Mouse (Mus musculus): ENCODE data around the gene 6030445D17Rik. TPM values are rescaled to one million over a fixed set of nuclear protein-coding genes. Genes with fewer than 3 reads are reported as not detected.

6030445D17Rik gene
- polyA plus RNA-seq, 1 experiment: 0.16 TPM

DNA sequence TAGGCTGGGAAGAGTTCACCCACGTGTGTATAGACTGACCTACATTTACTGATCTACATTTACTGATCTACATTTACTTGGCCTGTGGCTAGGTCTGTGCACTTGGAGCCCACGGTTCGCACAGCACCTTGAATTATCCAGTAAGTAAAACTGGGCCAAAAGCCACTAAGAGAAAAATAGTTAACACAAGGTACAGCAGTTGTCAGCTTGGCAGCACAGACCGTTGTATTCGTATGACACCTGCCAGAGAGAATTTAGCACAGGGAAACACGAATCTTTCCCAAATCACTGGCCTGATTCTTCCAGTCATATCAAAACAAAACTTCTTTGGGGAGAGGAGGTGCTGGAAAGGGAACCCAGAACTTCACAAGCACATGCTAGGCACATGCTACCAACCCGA is 3.8 kb upstream of the 6030445D17Rik start:
- TF ChIP-seq POLR2A (IDR thresholded peaks at IDR 0.05; ENCODE audit: low read depth, low read length) (no peak), CTCF (IDR thresholded peaks at IDR 0.05; ENCODE audit: extremely low read depth, insufficient read depth, insufficient read length, insufficient replicate concordance) (no peak)
- no peak for DNase-seq (ENCODE audit: low read depth in 1 of 2, low spot score in 2 of 2)
- no peak overlapping the region for H3K4me3 ChIP-seq (ENCODE audit: extremely low read depth, insufficient read depth, insufficient read length)
- H3K27ac ChIP-seq (ENCODE audit: insufficient read depth, low read length): no peak overlapping the region
- H3K27me3 ChIP-seq (ENCODE audit: control insufficient read depth, insufficient read depth, low read length): peaks cover 4% of the 10 kb centered on the region
- no peaks in the 10 kb centered on the region for H3K36me3 ChIP-seq (ENCODE audit: control insufficient read depth, insufficient read depth, low read length)
- H3K4me1 ChIP-seq (ENCODE audit: control insufficient read depth, insufficient read depth, insufficient read length): peaks cover 4% of the 10 kb centered on the region; the same call in 1 of the 2 replicates
- 90% methylated on average over 7 of the region's 7 CpGs for WGBS

DNA sequence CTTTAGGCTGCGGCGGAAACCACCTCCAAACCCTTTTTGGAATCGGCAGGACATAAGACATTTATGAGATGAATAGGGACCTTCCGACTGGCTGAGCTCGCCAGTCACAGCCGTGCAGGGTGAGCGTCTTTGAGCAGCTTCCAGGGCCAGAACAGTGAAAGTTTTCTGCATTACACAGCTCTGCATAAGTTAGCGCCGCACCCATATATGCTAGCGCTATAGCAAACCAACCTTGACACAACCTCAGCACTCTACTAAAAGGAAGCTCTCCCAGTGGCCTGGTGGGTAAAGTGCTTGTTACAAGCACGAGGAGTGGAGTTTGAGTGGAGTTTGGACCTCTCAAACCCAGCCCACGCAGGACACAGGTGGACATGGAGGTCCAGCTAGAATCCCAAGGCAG is 2.8 kb upstream of the 6030445D17Rik start:
- whole genome bisulfite sequencing: 82% methylated on average over 12 of the region's 12 CpGs
- no peak for DNase-seq (ENCODE audit: low read depth in 1 of 2, low spot score in 2 of 2)
- Histone ChIP-seq H3K27me3 (ENCODE audit: control insufficient read depth, insufficient read depth, low read length) (peaks cover 4% of the 10 kb centered on the region), H3K27ac (ENCODE audit: insufficient read depth, low read length) (no peak overlapping the region), H3K4me3 (ENCODE audit: extremely low read depth, insufficient read depth, insufficient read length) (no peak overlapping the region), H3K36me3 (ENCODE audit: control insufficient read depth, insufficient read depth, low read length) (no peaks in the 10 kb centered on the region), H3K4me1 (ENCODE audit: control insufficient read depth, insufficient read depth, insufficient read length) (peaks cover 4% of the 10 kb centered on the region; the same call in 1 of the 2 replicates)
- TF ChIP-seq CTCF (IDR thresholded peaks at IDR 0.05; ENCODE audit: extremely low read depth, insufficient read depth, insufficient read length, insufficient replicate concordance): no peak
- no peak for TF ChIP-seq POLR2A (IDR thresholded peaks at IDR 0.05; ENCODE audit: low read depth, low read length)

DNA sequence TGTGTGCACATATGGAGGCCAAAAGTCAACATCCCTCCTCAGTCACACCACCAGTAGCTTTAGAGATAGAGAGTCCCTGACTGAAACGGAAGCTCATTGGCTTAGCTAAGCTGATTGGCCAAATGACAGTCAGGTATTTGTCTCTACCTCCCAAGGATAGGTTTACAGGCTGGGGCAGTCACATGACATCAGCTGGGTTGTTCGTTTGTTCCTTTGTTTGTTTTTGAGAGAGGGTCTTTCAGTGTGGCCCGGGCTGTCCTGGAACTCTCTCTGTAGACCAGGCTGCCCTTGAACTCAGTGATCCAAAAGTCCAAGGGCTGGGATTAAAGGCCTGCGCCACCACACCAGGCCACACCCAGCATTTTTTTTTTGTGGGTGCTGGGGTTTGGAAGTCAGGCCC is 844 bp upstream of the 6030445D17Rik start:
- Histone ChIP-seq H3K27me3 (ENCODE audit: control insufficient read depth, insufficient read depth, low read length) (peaks cover 4% of the 10 kb centered on the region), H3K36me3 (ENCODE audit: control insufficient read depth, insufficient read depth, low read length) (no peaks in the 10 kb centered on the region), H3K27ac (ENCODE audit: insufficient read depth, low read length) (no peak overlapping the region), H3K4me1 (ENCODE audit: control insufficient read depth, insufficient read depth, insufficient read length) (peaks cover 7% of the 10 kb centered on the region; the same call in 1 of the 2 replicates), H3K4me3 (ENCODE audit: extremely low read depth, insufficient read depth, insufficient read length) (no peak overlapping the region)
- no peak for DNase-seq (ENCODE audit: low read depth in 1 of 2, low spot score in 2 of 2)
- no peak for TF ChIP-seq POLR2A (IDR thresholded peaks at IDR 0.05; ENCODE audit: low read depth, low read length)
- 89% methylated on average over 4 of the region's 4 CpGs for WGBS

- TF ChIP-seq POLR2A (IDR thresholded peaks at IDR 0.05; ENCODE audit: low read depth, low read length) (no peak), CTCF (IDR thresholded peaks at IDR 0.05; ENCODE audit: extremely low read depth, insufficient read depth, insufficient read length, insufficient replicate concordance) (no peak)
- H3K4me3 ChIP-seq (ENCODE audit: extremely low read depth, insufficient read depth, insufficient read length): no peak overlapping the region
- no peak for DNase-seq (ENCODE audit: low read depth in 1 of 2, low spot score in 2 of 2)
- peaks cover 7% of the 10 kb centered on the region; the same call in 1 of the 2 replicates for H3K4me1 ChIP-seq (ENCODE audit: control insufficient read depth, insufficient read depth, insufficient read length)
- peak overlapping the region; percentile 6 for H3K27ac ChIP-seq (ENCODE audit: insufficient read depth, low read length)
- WGBS: 67% methylated on average over 6 of the region's 6 CpGs
- H3K36me3 ChIP-seq (ENCODE audit: control insufficient read depth, insufficient read depth, low read length): no peaks in the 10 kb centered on the region
- peaks cover 4% of the 10 kb centered on the region for H3K27me3 ChIP-seq (ENCODE audit: control insufficient read depth, insufficient read depth, low read length)
Observed at GRCm38 (mm10) chr4:136461761-136462085, 327 bp upstream of the 6030445D17Rik start.

- TF ChIP-seq POLR2A (IDR thresholded peaks at IDR 0.05; ENCODE audit: low read depth, low read length): no peak
- no peak for TF ChIP-seq CTCF (IDR thresholded peaks at IDR 0.05; ENCODE audit: extremely low read depth, insufficient read depth, insufficient read length, insufficient replicate concordance)
- 14% methylated on average over 8 of the region's 8 CpGs for WGBS
- Histone ChIP-seq H3K36me3 (ENCODE audit: control insufficient read depth, insufficient read depth, low read length) (no peaks in the 10 kb centered on the region), H3K4me3 (ENCODE audit: extremely low read depth, insufficient read depth, insufficient read length) (peak overlapping the region; percentile 69), H3K4me1 (ENCODE audit: control insufficient read depth, insufficient read depth, insufficient read length) (peaks cover 7% of the 10 kb centered on the region; the same call in 1 of the 2 replicates), H3K27me3 (ENCODE audit: control insufficient read depth, insufficient read depth, low read length) (peaks cover 4% of the 10 kb centered on the region), H3K27ac (ENCODE audit: insufficient read depth, low read length) (peak overlapping the region; percentile 68)
- no peak for DNase-seq (ENCODE audit: low read depth in 1 of 2, low spot score in 2 of 2)
Observed at GRCm38 (mm10) chr4:136462839-136463178, 759 bp downstream of the 6030445D17Rik start.

- TF ChIP-seq POLR2A (IDR thresholded peaks at IDR 0.05; ENCODE audit: low read depth, low read length): no peak
- no peak for TF ChIP-seq CTCF (IDR thresholded peaks at IDR 0.05; ENCODE audit: extremely low read depth, insufficient read depth, insufficient read length, insufficient replicate concordance)
- H3K36me3 ChIP-seq (ENCODE audit: control insufficient read depth, insufficient read depth, low read length): no peaks in the 10 kb centered on the region
- H3K4me1 ChIP-seq (ENCODE audit: control insufficient read depth, insufficient read depth, insufficient read length): peaks cover 7% of the 10 kb centered on the region; the same call in 1 of the 2 replicates
- no peak overlapping the region for H3K27ac ChIP-seq (ENCODE audit: insufficient read depth, low read length)
- peaks cover 4% of the 10 kb centered on the region for H3K27me3 ChIP-seq (ENCODE audit: control insufficient read depth, insufficient read depth, low read length)
- no peak overlapping the region for H3K4me3 ChIP-seq (ENCODE audit: extremely low read depth, insufficient read depth, insufficient read length)
- no peak for DNase-seq (ENCODE audit: low read depth in 1 of 2, low spot score in 2 of 2)
- WGBS: 83% methylated on average over 9 of the region's 9 CpGs
Observed at GRCm38 (mm10) chr4:136463436-136463835, 1.4 kb downstream of the 6030445D17Rik start.

DNA sequence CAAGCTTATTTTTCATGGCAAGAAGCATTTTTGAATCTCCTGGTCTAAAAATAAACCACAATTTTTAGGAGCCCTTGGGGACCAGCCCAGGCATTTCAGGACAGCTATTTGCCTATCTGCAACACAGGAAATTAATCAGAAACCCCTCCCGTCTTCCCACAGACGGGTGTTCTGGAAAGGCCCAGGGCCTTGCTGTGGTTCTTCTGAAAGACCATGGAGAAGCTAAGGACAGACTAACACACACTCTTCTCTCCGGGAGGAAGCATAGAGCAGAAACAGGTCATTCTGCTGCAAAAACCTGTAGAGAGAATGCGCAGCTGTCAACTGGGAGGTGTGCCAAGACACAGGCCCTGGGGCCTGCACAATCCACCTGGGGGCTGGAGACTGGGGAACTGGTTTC is 4.2 kb downstream of the 6030445D17Rik start:
- peaks cover 20% of the 10 kb centered on the region for H3K27me3 ChIP-seq (ENCODE audit: control insufficient read depth, insufficient read depth, low read length)
- H3K27ac ChIP-seq (ENCODE audit: insufficient read depth, low read length): no peak overlapping the region
- no peak overlapping the region for H3K4me3 ChIP-seq (ENCODE audit: extremely low read depth, insufficient read depth, insufficient read length)
- H3K36me3 ChIP-seq (ENCODE audit: control insufficient read depth, insufficient read depth, low read length): no peaks in the 10 kb centered on the region
- peaks cover 11% of the 10 kb centered on the region for H3K4me1 ChIP-seq (ENCODE audit: control insufficient read depth, insufficient read depth, insufficient read length)
- WGBS: 38% methylated on average over 4 of the region's 4 CpGs
- TF ChIP-seq POLR2A (IDR thresholded peaks at IDR 0.05; ENCODE audit: low read depth, low read length) (no peak), CTCF (IDR thresholded peaks at IDR 0.05; ENCODE audit: extremely low read depth, insufficient read depth, insufficient read length, insufficient replicate concordance) (no peak)
- no peak for DNase-seq (ENCODE audit: low read depth in 1 of 2, low spot score in 2 of 2)
